Mouse (Mus musculus) myocyte (in vitro differentiated cells): ENCODE measurements around the gene Fgr.

Experiments
- E2F4 ChIP-seq: IDR thresholded peaks from one replicate; pipeline ENCODE4 v1.6.1; 2011; ENCODE audit warnings: mild to moderate bottlenecking, control low read depth, moderate library complexity; ENCODE audit not compliant: insufficient read depth
- MAX ChIP-seq: IDR thresholded peaks from one replicate; pipeline ENCODE4 v1.6.1; 2011; ENCODE audit warnings: low read depth, mild to moderate bottlenecking, control low read depth
- MYOD1 ChIP-seq, 3 experiments: IDR thresholded peaks; one replicate each; pipeline ENCODE4 v1.6.1; 2011; ENCODE audit warnings: control low read depth in 2 of 3, low read depth in 2 of 3, mild to moderate bottlenecking in 2 of 3, moderate library complexity in 1 of 3; ENCODE audit not compliant: insufficient read length in 2 of 3, control insufficient read depth in 1 of 3
- POLR2A ChIP-seq: IDR thresholded peaks from one replicate; pipeline ENCODE4 v1.6.1; 2011; ENCODE audit warnings: low read depth, mild to moderate bottlenecking, control low read depth, moderate library complexity; ENCODE audit not compliant: insufficient read length
- POLR2AphosphoS2 ChIP-seq: IDR thresholded peaks from one replicate; pipeline ENCODE4 v1.6.1; 2011; ENCODE audit warnings: low read depth, control low read depth; ENCODE audit not compliant: insufficient read length
- TCF12 ChIP-seq: IDR thresholded peaks from one replicate; pipeline ENCODE4 v1.6.1; 2011; ENCODE audit warnings: mild to moderate bottlenecking, control low read depth; ENCODE audit not compliant: poor library complexity, insufficient read depth, severe bottlenecking
- USF1 ChIP-seq: IDR thresholded peaks from one replicate; pipeline ENCODE4 v1.6.1; 2011; ENCODE audit warnings: low read depth, mild to moderate bottlenecking, control low read depth, moderate library complexity

GRCm38 (mm10) chr4:133028193-133028592, 54.3 kb downstream of the Fgr start:
- TF ChIP-seq POLR2AphosphoS2 (no peak), POLR2A (peak; percentile 6), USF1 (no peak), E2F4 (no peak), MYOD1 (IDR thresholded peaks at IDR 0.05; ENCODE audit: control insufficient read depth in 1 of 3, insufficient read length in 2 of 3, low read depth in 2 of 3) (no peak), MAX (no peak), TCF12 (no peak)
